Mouse (Mus musculus) small intestine, adult 10 weeks (tissue): ENCODE data around the gene Klf1. TPM values are rescaled to one million over a fixed set of nuclear protein-coding genes. Genes with fewer than 3 reads are reported as not detected.

ENCODE experiments used
- polyA plus RNA-seq: library from polyadenylated mRNA; stranded (reverse); fragments of 350-450 nt; fragmentation: Illumina TruSeq; extraction: RNeasy Lipid Tissue Mini Kit (QIAGEN cat#74804); gene quantifications from one replicate; pipeline ENCODE4 v1.2.3, GENCODE M21; 2014; ENCODE audit warnings: low replicate concordance

Klf1 gene
- not detected for polyA plus RNA-seq

GRCm38 (mm10) chr8:84901752-84902151 is at the start of gene Klf1:
TSS of gene Klf1 (plus strand) at chr8:84901928.

GRCm38 (mm10) chr8:84856864-84857441 is 44.8 kb upstream of the Klf1 start, which contains the start of gene Farsa:
TSS of gene Farsa (plus strand) at chr8:84856989.

GRCm38 (mm10) chr8:84871376-84872308 is 30.1 kb upstream of the Klf1 start, which contains the start of gene Syce2:
TSS of gene Syce2 (plus strand) at chr8:84872111.

GRCm38 (mm10) chr8:84893709-84894134 is 8.0 kb upstream of the Klf1 start, which contains the start of gene Gcdh:
TSS of gene Gcdh (minus strand) at chr8:84893921.

GRCm38 (mm10) chr8:84908421-84909161 is 6.9 kb downstream of the Klf1 start, which contains the start of gene Dnase2a:
TSS of gene Dnase2a (plus strand) at chr8:84908560.

GRCm38 (mm10) chr8:84936962-84937546 is 35.3 kb downstream of the Klf1 start, which contains the start of gene Mast1:
TSS of gene Mast1 (minus strand) at chr8:84937359.

GRCm38 (mm10) chr8:84946528-84947240 is 45.0 kb downstream of the Klf1 start, which contains the start of gene Rtbdn:
TSS of gene Rtbdn (plus strand) at chr8:84946991.

Other genes with a start within 250 kb of the Klf1 start
- 3.3 TPM for gene Ier2, start 239.1 kb upstream of the Klf1 start, polyA plus RNA-seq
- 4.4 TPM for gene Trmt1, start 215.6 kb upstream of the Klf1 start, polyA plus RNA-seq
- 0.56 TPM for gene Nacc1, start 214.1 kb upstream of the Klf1 start, polyA plus RNA-seq
- not detected for gene Lyl1, start 200.5 kb upstream of the Klf1 start, polyA plus RNA-seq
- gene G430095P16Rik, start 178.9 kb upstream of the Klf1 start, polyA plus RNA-seq: not detected
- 6.2 TPM for gene Nfix, start 101.6 kb upstream of the Klf1 start, polyA plus RNA-seq
- 0.89 TPM for gene Dand5, start 79.1 kb upstream of the Klf1 start, polyA plus RNA-seq
- not detected for gene Gadd45gip1, start 70.4 kb upstream of the Klf1 start, polyA plus RNA-seq
- 1.3 TPM for gene Rad23a, start 61.3 kb upstream of the Klf1 start, polyA plus RNA-seq
- 432 TPM for gene Calr, start 55.0 kb upstream of the Klf1 start, polyA plus RNA-seq
- gene Farsa, start 44.9 kb upstream of the Klf1 start, polyA plus RNA-seq: 1.9 TPM
- gene Syce2, start 29.8 kb upstream of the Klf1 start, polyA plus RNA-seq: 10.3 TPM
- 33.1 TPM for gene Gcdh, start 8.0 kb upstream of the Klf1 start, polyA plus RNA-seq
- 3.7 TPM for gene Dnase2a, start 6.6 kb downstream of the Klf1 start, polyA plus RNA-seq
- gene Mast1, start 35.4 kb downstream of the Klf1 start, polyA plus RNA-seq: not detected
- gene Rtbdn, start 45.1 kb downstream of the Klf1 start, polyA plus RNA-seq: not detected
- not detected for gene Gm49661, start 67.5 kb downstream of the Klf1 start, polyA plus RNA-seq
- gene Prdx2, start 67.7 kb downstream of the Klf1 start, polyA plus RNA-seq: 14.6 TPM
- gene Rnaseh2a, start 67.8 kb downstream of the Klf1 start, polyA plus RNA-seq: 1.1 TPM
- 1.7 TPM for gene Junb, start 76.8 kb downstream of the Klf1 start, polyA plus RNA-seq
- 34.3 TPM for gene Hook2, start 88.7 kb downstream of the Klf1 start, polyA plus RNA-seq
- gene Best2, start 112.6 kb downstream of the Klf1 start, polyA plus RNA-seq: not detected
- gene Asna1, start 123.4 kb downstream of the Klf1 start, polyA plus RNA-seq: 3.8 TPM
- gene Trir, start 124.9 kb downstream of the Klf1 start, polyA plus RNA-seq: 5.6 TPM
- gene Tnpo2, start 135.0 kb downstream of the Klf1 start, polyA plus RNA-seq: 3.5 TPM
- 1.4 TPM for gene Fbxw9, start 158.1 kb downstream of the Klf1 start, polyA plus RNA-seq
- not detected for gene Gm5741, start 166.1 kb downstream of the Klf1 start, polyA plus RNA-seq
- 17.0 TPM for gene Dhps, start 169.8 kb downstream of the Klf1 start, polyA plus RNA-seq
- 3.7 TPM for gene Wdr83os, start 178.8 kb downstream of the Klf1 start, polyA plus RNA-seq
- gene Wdr83, start 179.4 kb downstream of the Klf1 start, polyA plus RNA-seq: 2.0 TPM
- 3.0 TPM for gene Man2b1, start 181.3 kb downstream of the Klf1 start, polyA plus RNA-seq
- gene Zfp791, start 221.2 kb downstream of the Klf1 start, polyA plus RNA-seq: 3.0 TPM
- not detected for gene Cks1brt, start 250.0 kb downstream of the Klf1 start, polyA plus RNA-seq